Mouse (Mus musculus): ENCODE measurements around the gene Hist1h2aa.

Hist1h2aa gene

DNA sequence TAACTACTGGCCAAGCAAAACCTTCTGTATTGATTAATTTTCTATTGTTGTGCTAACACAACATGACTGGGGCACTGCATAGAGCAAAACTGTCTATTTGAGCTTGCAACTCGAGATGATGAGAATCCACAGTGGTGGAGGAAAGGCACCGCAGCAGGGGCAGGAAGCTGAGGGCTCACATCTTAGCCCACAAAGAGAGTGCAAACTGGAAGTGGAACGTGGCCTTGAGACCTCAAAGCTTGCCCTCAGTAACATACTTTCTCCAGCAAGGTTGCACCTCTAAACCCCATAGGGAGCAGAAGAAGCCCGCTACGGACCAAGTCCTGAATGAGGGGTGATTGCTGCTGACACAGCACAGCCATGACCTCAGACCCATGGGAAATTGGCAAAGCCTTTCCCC lies 24.1 kb upstream of the Hist1h2aa start:
- Histone ChIP-seq H3K4me1 (replicated peaks; ENCODE audit: low read depth, low read length) (no peaks in the 10 kb centered on the region), H3K36me3 (ENCODE audit: insufficient read depth, low read length) (no peaks in the 10 kb centered on the region), H3K4me3 (replicated peaks; ENCODE audit: low read length) (no peak overlapping the region), H3K27me3 (ENCODE audit: insufficient read depth, low read length) (no peaks in the 10 kb centered on the region), H3K9me3 (ENCODE audit: low read length) (no peaks in the 10 kb centered on the region)
- TF ChIP-seq NANOG (IDR thresholded peaks at IDR 0.05; ENCODE audit: borderline replicate concordance, low read length) (no peak), POU5F1 (IDR thresholded peaks at IDR 0.05; ENCODE audit: borderline replicate concordance, low read length) (no peak), CTCF (conservative IDR thresholded peaks at IDR 0.05; ENCODE audit: low read length) (no peak)

- no peak overlapping the region for H3K4me3 ChIP-seq (replicated peaks; ENCODE audit: low read length)
- H3K4me1 ChIP-seq (replicated peaks; ENCODE audit: low read depth, low read length): no peaks in the 10 kb centered on the region
- no peaks in the 10 kb centered on the region for H3K9me3 ChIP-seq (ENCODE audit: low read length)
- H3K36me3 ChIP-seq (ENCODE audit: insufficient read depth, low read length): no peaks in the 10 kb centered on the region
- TF ChIP-seq POU5F1 (IDR thresholded peaks at IDR 0.05; ENCODE audit: borderline replicate concordance, low read length): no peak
- no peak for TF ChIP-seq NANOG (IDR thresholded peaks at IDR 0.05; ENCODE audit: borderline replicate concordance, low read length)
- TF ChIP-seq CTCF (conservative IDR thresholded peaks at IDR 0.05; ENCODE audit: low read length): no peak
- no peaks in the 10 kb centered on the region for H3K27me3 ChIP-seq (ENCODE audit: insufficient read depth, low read length)
Measured at GRCm38 (mm10) chr13:23911335-23911734, 22.9 kb upstream of the Hist1h2aa start.

- no peak overlapping the region for H3K4me3 ChIP-seq (replicated peaks; ENCODE audit: low read length)
- H3K36me3 ChIP-seq (ENCODE audit: insufficient read depth, low read length): no peaks in the 10 kb centered on the region
- no peaks in the 10 kb centered on the region for H3K9me3 ChIP-seq (ENCODE audit: low read length)
- TF ChIP-seq NANOG (IDR thresholded peaks at IDR 0.05; ENCODE audit: borderline replicate concordance, low read length) (no peak), CTCF (conservative IDR thresholded peaks at IDR 0.05; ENCODE audit: low read length) (no peak), POU5F1 (IDR thresholded peaks at IDR 0.05; ENCODE audit: borderline replicate concordance, low read length) (no peak)
- no peaks in the 10 kb centered on the region for H3K27me3 ChIP-seq (ENCODE audit: insufficient read depth, low read length)
- no peaks in the 10 kb centered on the region for H3K4me1 ChIP-seq (replicated peaks; ENCODE audit: low read depth, low read length)
Measured at GRCm38 (mm10) chr13:23913791-23914306, 20.4 kb upstream of the Hist1h2aa start.

DNA sequence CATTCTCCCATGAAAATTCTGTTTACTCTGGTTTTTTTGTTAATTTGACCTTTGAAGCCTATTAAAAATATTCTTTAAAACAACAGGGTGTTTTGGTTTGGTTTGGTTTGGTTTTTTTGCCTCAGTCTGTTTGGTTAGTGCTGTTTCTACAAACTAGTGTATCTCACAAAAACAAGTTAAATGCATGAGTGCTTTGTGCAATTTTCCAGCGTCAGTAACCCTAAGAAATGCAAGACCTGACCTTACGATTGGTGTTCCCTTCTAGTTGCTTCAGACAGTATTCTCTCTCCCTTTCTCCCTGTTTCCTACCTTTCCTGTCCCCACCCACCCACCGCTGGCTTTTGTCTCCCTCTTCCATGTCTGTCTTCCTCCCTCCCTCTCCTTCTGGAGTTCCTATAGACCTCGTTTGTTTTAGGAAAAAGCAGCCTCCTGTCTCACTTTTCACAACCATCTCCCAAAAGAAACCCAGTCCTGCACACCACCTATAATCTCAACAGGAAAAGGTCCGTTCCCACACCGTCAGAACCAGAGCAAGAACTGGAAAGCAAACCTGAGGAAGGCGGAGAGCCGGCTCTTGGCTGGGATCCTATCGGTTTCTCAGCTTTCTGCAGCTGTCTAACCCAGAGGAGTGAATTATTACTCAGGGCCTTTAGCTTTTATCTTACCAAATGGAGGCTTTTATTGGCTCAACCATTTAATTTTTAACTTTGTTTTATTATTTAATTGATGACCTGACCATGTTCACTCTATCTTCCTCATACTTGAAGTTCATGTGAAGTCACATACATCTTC lies 19.7 kb upstream of the Hist1h2aa start, which contains the start of gene Slc17a4:
TSS of gene Slc17a4 (minus strand) at position 634 of the 792 bp plus-strand sequence.
- no peak within 1 kb of the TSS for H3K4me3 ChIP-seq (replicated peaks; ENCODE audit: low read length)
- no peaks in the 10 kb centered on the region for H3K36me3 ChIP-seq (ENCODE audit: insufficient read depth, low read length)
- no peaks in the 10 kb centered on the region for H3K27me3 ChIP-seq (ENCODE audit: insufficient read depth, low read length)
- no peaks in the 10 kb centered on the region for H3K4me1 ChIP-seq (replicated peaks; ENCODE audit: low read depth, low read length)
- TF ChIP-seq POU5F1 (IDR thresholded peaks at IDR 0.05; ENCODE audit: borderline replicate concordance, low read length) (no peak), CTCF (conservative IDR thresholded peaks at IDR 0.05; ENCODE audit: low read length) (no peak), NANOG (IDR thresholded peaks at IDR 0.05; ENCODE audit: borderline replicate concordance, low read length) (no peak)
- no peaks in the 10 kb centered on the region for H3K9me3 ChIP-seq (ENCODE audit: low read length)

GRCm38 (mm10) chr13:23916132-23916531 lies 18.1 kb upstream of the Hist1h2aa start:
- Histone ChIP-seq H3K27me3 (ENCODE audit: insufficient read depth, low read length) (no peaks in the 10 kb centered on the region), H3K9me3 (ENCODE audit: low read length) (no peaks in the 10 kb centered on the region), H3K4me1 (replicated peaks; ENCODE audit: low read depth, low read length) (no peaks in the 10 kb centered on the region), H3K4me3 (replicated peaks; ENCODE audit: low read length) (no peak overlapping the region), H3K36me3 (ENCODE audit: insufficient read depth, low read length) (no peaks in the 10 kb centered on the region)
- TF ChIP-seq POU5F1 (IDR thresholded peaks at IDR 0.05; ENCODE audit: borderline replicate concordance, low read length): no peak
- TF ChIP-seq CTCF (conservative IDR thresholded peaks at IDR 0.05; ENCODE audit: low read length): no peak
- TF ChIP-seq NANOG (IDR thresholded peaks at IDR 0.05; ENCODE audit: borderline replicate concordance, low read length): no peak

- Histone ChIP-seq H3K27me3 (ENCODE audit: insufficient read depth, low read length) (no peaks in the 10 kb centered on the region), H3K4me1 (replicated peaks; ENCODE audit: low read depth, low read length) (no peaks in the 10 kb centered on the region), H3K9me3 (ENCODE audit: low read length) (no peaks in the 10 kb centered on the region), H3K4me3 (replicated peaks; ENCODE audit: low read length) (no peak overlapping the region), H3K36me3 (ENCODE audit: insufficient read depth, low read length) (no peaks in the 10 kb centered on the region)
- TF ChIP-seq CTCF (conservative IDR thresholded peaks at IDR 0.05; ENCODE audit: low read length) (no peak), NANOG (IDR thresholded peaks at IDR 0.05; ENCODE audit: borderline replicate concordance, low read length) (no peak), POU5F1 (IDR thresholded peaks at IDR 0.05; ENCODE audit: borderline replicate concordance, low read length) (no peak)
Measured at GRCm38 (mm10) chr13:23917674-23918073, 16.6 kb upstream of the Hist1h2aa start.

- H3K4me1 ChIP-seq (replicated peaks; ENCODE audit: low read depth, low read length): no peaks in the 10 kb centered on the region
Measured at GRCm38 (mm10) chr13:23925792-23926191, 8.5 kb upstream of the Hist1h2aa start.

DNA sequence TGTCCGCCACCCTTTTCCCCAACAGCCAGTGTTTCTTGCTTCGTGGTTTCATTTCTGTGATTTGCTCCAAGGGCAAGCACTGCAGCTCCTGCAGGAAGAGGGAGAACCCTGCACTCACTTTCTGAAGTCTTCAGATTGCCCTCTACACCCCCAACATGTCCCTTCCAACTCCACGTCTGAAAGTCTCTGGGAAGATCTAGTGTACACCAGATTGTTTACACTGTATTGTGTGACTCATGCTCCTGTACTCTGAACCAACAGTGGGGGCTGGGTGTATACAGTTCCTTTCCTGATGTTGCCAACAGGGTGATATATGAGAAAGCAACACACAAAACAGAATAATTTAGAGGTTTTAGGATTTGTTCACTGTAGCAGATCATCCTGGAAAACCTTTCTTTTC lies 5.6 kb upstream of the Hist1h2aa start:
- H3K9me3 ChIP-seq (ENCODE audit: low read length): no peaks in the 10 kb centered on the region
- peaks cover 5% of the 10 kb centered on the region; the same call in 1 of the 2 replicates for H3K4me1 ChIP-seq (replicated peaks; ENCODE audit: low read depth, low read length)
- no peak for TF ChIP-seq NANOG (IDR thresholded peaks at IDR 0.05; ENCODE audit: borderline replicate concordance, low read length)
- no peak for TF ChIP-seq POU5F1 (IDR thresholded peaks at IDR 0.05; ENCODE audit: borderline replicate concordance, low read length)
- no peak for TF ChIP-seq CTCF (conservative IDR thresholded peaks at IDR 0.05; ENCODE audit: low read length)
- no peak overlapping the region for H3K4me3 ChIP-seq (replicated peaks; ENCODE audit: low read length)
- peaks cover 40% of the 10 kb centered on the region for H3K27me3 ChIP-seq (ENCODE audit: insufficient read depth, low read length)
- H3K36me3 ChIP-seq (ENCODE audit: insufficient read depth, low read length): no peaks in the 10 kb centered on the region

More at GRCm38 (mm10) chr13:23925792-23926191, 8.5 kb upstream of the Hist1h2aa start:
- H3K9me3 ChIP-seq (ENCODE audit: low read length): no peaks in the 10 kb centered on the region
- H3K27me3 ChIP-seq (ENCODE audit: insufficient read depth, low read length): peaks cover 12% of the 10 kb centered on the region; the same call in 1 of the 2 replicates
- no peaks in the 10 kb centered on the region for H3K36me3 ChIP-seq (ENCODE audit: insufficient read depth, low read length)
- H3K4me3 ChIP-seq (replicated peaks; ENCODE audit: low read length): no peak overlapping the region
- TF ChIP-seq POU5F1 (IDR thresholded peaks at IDR 0.05; ENCODE audit: borderline replicate concordance, low read length) (no peak), CTCF (conservative IDR thresholded peaks at IDR 0.05; ENCODE audit: low read length) (no peak), NANOG (IDR thresholded peaks at IDR 0.05; ENCODE audit: borderline replicate concordance, low read length) (no peak)

All from E14TG2a.4 (cell line).